Mouse (Mus musculus): ENCODE measurements around the gene Chst3.
"Not testable (repeated sequence)": the region's sequence is repeated elsewhere in the genome, so short reads cannot be mapped to it uniquely, and the experiment has no call there.

The Chst3 gene

GRCm38 (mm10) chr10:60234006-60234405 lies 14.9 kb upstream of the Chst3 start:
- no peak for DNase-seq (ENCODE audit: low read depth)

GRCm38 (mm10) chr10:60230321-60231088 lies 11.4 kb upstream of the Chst3 start:
- DNase-seq (ENCODE audit: low read depth), result no peak

GRCm38 (mm10) chr10:60229113-60229512 lies 10.1 kb upstream of the Chst3 start:
- no peak for DNase-seq (ENCODE audit: low read depth)

- no peak for DNase-seq (ENCODE audit: low read depth)
Measured at GRCm38 (mm10) chr10:60227666-60228065, 8.6 kb upstream of the Chst3 start.

- no peak for DNase-seq (ENCODE audit: low read depth)
Measured at GRCm38 (mm10) chr10:60224601-60225000, 5.5 kb upstream of the Chst3 start.

- not testable (repeated sequence) for DNase-seq (ENCODE audit: low read depth)
Measured at GRCm38 (mm10) chr10:60221571-60222259, 2.7 kb upstream of the Chst3 start.

- DNase-seq (ENCODE audit: low read depth), result no peak
Measured at GRCm38 (mm10) chr10:60220607-60221006, 1.5 kb upstream of the Chst3 start.

- DNase-seq (ENCODE audit: low read depth), result no peak
Measured at GRCm38 (mm10) chr10:60220042-60220523, 1.0 kb upstream of the Chst3 start.

- no peak for DNase-seq (ENCODE audit: low read depth)
Measured at GRCm38 (mm10) chr10:60218033-60218590, 948 bp downstream of the Chst3 start.

GRCm38 (mm10) chr10:60216331-60217095 lies 2.5 kb downstream of the Chst3 start:
- no peak for DNase-seq (ENCODE audit: low read depth)

- DNase-seq (ENCODE audit: low read depth), result no peak
Measured at GRCm38 (mm10) chr10:60215077-60215960, 3.7 kb downstream of the Chst3 start.

- no peak for DNase-seq (ENCODE audit: low read depth)
Measured at GRCm38 (mm10) chr10:60212589-60213379, 6.3 kb downstream of the Chst3 start.

GRCm38 (mm10) chr10:60211501-60212005 lies 7.5 kb downstream of the Chst3 start:
- no peak for DNase-seq (ENCODE audit: low read depth)

- DNase-seq (ENCODE audit: low read depth), result no peak
Measured at GRCm38 (mm10) chr10:60210468-60210867, 8.6 kb downstream of the Chst3 start.

- no peak for DNase-seq (ENCODE audit: low read depth)
Measured at GRCm38 (mm10) chr10:60209237-60209636, 9.8 kb downstream of the Chst3 start.

GRCm38 (mm10) chr10:60207166-60207705 lies 11.8 kb downstream of the Chst3 start:
- DNase-seq (ENCODE audit: low read depth), result no peak

- no peak for DNase-seq (ENCODE audit: low read depth)
Measured at GRCm38 (mm10) chr10:60205601-60206241, 13.3 kb downstream of the Chst3 start.

- no peak for DNase-seq (ENCODE audit: low read depth)
Measured at GRCm38 (mm10) chr10:60202785-60203184, 16.3 kb downstream of the Chst3 start.

- DNase-seq (ENCODE audit: low read depth), result no peak
Measured at GRCm38 (mm10) chr10:60200996-60201395, 18.1 kb downstream of the Chst3 start.
